Mouse (Mus musculus) heart, postnatal 10 days (tissue): ENCODE results near the gene Daxx. TPM values are rescaled to one million over a fixed set of nuclear protein-coding genes. Genes with fewer than 3 reads are reported as not detected.
"Not testable (repeated sequence)": the region's sequence is repeated elsewhere in the genome, so short reads cannot be mapped to it uniquely, and the experiment has no call there.

ENCODE experiments used
- DNase-seq, 2 experiments: peaks; one replicate each; pipeline ENCODE4 v3.0.0; 2021
- intact Hi-C: fragments of 180-260 bp; cut with DNase I; formaldehyde crosslinking; loops from one replicate; pipeline ENCODE4 v1.15.1; 2025
- total RNA-seq, 2 experiments: library from RNA; stranded (reverse); gene quantifications; 2 replicates each; pipeline ENCODE4 v1.2.3; 2021

Daxx gene
- total RNA-seq, 2 experiments from 2014 or later = 16.9 to 18.3 TPM

GRCm38 (mm10) chr17:33902079-33902478, 7.1 kb upstream of the Daxx start:
- intact Hi-C loops = no loop called here
- no peak for DNase-seq

GRCm38 (mm10) chr17:33902491-33902890, 6.7 kb upstream of the Daxx start:
- DNase-seq = no peak
- intact Hi-C loops = no loop called here

GRCm38 (mm10) chr17:33903911-33904651, 5.1 kb upstream of the Daxx start:
- intact Hi-C loops, DNase-seq: not testable (repeated sequence)

- DNase-seq, intact Hi-C loops: not testable (repeated sequence)
Observed at GRCm38 (mm10) chr17:33904835-33905234, 4.4 kb upstream of the Daxx start, which contains the start of gene Platr17. TSS of gene Platr17 (plus strand) at chr17:33905135.

- intact Hi-C loops = no loop called here
- DNase-seq = peak; percentile 50 to 56
Observed at GRCm38 (mm10) chr17:33908331-33909076, 710 bp upstream of the Daxx start.

GRCm38 (mm10) chr17:33909869-33910250, 646 bp downstream of the Daxx start:
- peak; percentile 65 to 66 for DNase-seq
- intact Hi-C loops = no loop called here

GRCm38 (mm10) chr17:33910346-33911051, 1.3 kb downstream of the Daxx start:
- intact Hi-C loops = no loop called here
- DNase-seq = no peak

- DNase-seq = no peak
- intact Hi-C loops = no loop called here
Observed at GRCm38 (mm10) chr17:33911052-33911812, 2.0 kb downstream of the Daxx start.

GRCm38 (mm10) chr17:33911813-33912414, 2.7 kb downstream of the Daxx start:
- DNase-seq = no peak
- intact Hi-C loops = no loop called here

- no peak for DNase-seq
- intact Hi-C loops = no loop called here
Observed at GRCm38 (mm10) chr17:33913264-33913663, 4.0 kb downstream of the Daxx start.

- intact Hi-C loops = no loop called here
Observed at GRCm38 (mm10) chr17:33913905-33914304, 4.7 kb downstream of the Daxx start.

GRCm38 (mm10) chr17:33914969-33915391, 5.8 kb downstream of the Daxx start:
- intact Hi-C loops = no loop called here
- no peak for DNase-seq

More at GRCm38 (mm10) chr17:33913905-33914304, 4.7 kb downstream of the Daxx start:
- no peak for DNase-seq

- intact Hi-C loops = no loop called here
- DNase-seq = peak; percentile 96 to 98
Observed at GRCm38 (mm10) chr17:33915671-33916250, 6.5 kb downstream of the Daxx start, which contains the start of the genes Tapbp and Zbtb22. TSS of gene Tapbp (plus strand) at chr17:33915899. TSS of gene Zbtb22 (plus strand) at chr17:33915904.

- peak in 1 of 2 experiments; percentile 46 for DNase-seq
- intact Hi-C loops = no loop called here
Observed at GRCm38 (mm10) chr17:33916294-33916693, 7.1 kb downstream of the Daxx start.

GRCm38 (mm10) chr17:33916847-33917655, 7.8 kb downstream of the Daxx start:
- DNase-seq = no peak
- intact Hi-C loops = no loop called here

- intact Hi-C loops = no loop called here
- DNase-seq = no peak
Observed at GRCm38 (mm10) chr17:33917656-33918292, 8.6 kb downstream of the Daxx start.

GRCm38 (mm10) chr17:33918293-33919203, 9.3 kb downstream of the Daxx start:
- peak in 1 of 2 experiments; percentile 39 for DNase-seq
- intact Hi-C loops = no loop called here
